Mouse (Mus musculus) myocyte (in vitro differentiated cells): Measurements from ENCODE around the gene Cmtm4.

Experiments
- E2F4 ChIP-seq: IDR thresholded peaks from one replicate; pipeline ENCODE4 v1.6.1; 2011; ENCODE audit warnings: mild to moderate bottlenecking, control low read depth, moderate library complexity; ENCODE audit not compliant: insufficient read depth
- MAX ChIP-seq: IDR thresholded peaks from one replicate; pipeline ENCODE4 v1.6.1; 2011; ENCODE audit warnings: low read depth, mild to moderate bottlenecking, control low read depth
- MYOD1 ChIP-seq, 3 experiments: IDR thresholded peaks; one replicate each; pipeline ENCODE4 v1.6.1; 2011; ENCODE audit warnings: control low read depth in 2 of 3, low read depth in 2 of 3, mild to moderate bottlenecking in 2 of 3, moderate library complexity in 1 of 3; ENCODE audit not compliant: insufficient read length in 2 of 3, control insufficient read depth in 1 of 3
- MYOG ChIP-seq, 3 experiments: IDR thresholded peaks; one replicate each; pipeline ENCODE4 v1.6.1; 2011; ENCODE audit warnings: control low read depth in 2 of 3, low read depth in 2 of 3, mild to moderate bottlenecking in 2 of 3; ENCODE audit not compliant: insufficient read length in 2 of 3, control insufficient read depth in 1 of 3, insufficient read depth in 1 of 3
- POLR2A ChIP-seq: IDR thresholded peaks from one replicate; pipeline ENCODE4 v1.6.1; 2011; ENCODE audit warnings: low read depth, mild to moderate bottlenecking, control low read depth, moderate library complexity; ENCODE audit not compliant: insufficient read length
- USF1 ChIP-seq: IDR thresholded peaks from one replicate; pipeline ENCODE4 v1.6.1; 2011; ENCODE audit warnings: low read depth, mild to moderate bottlenecking, control low read depth, moderate library complexity

GRCm38 (mm10) chr8:104383296-104383695 lies 12.3 kb downstream of the Cmtm4 start:
- no peak for TF ChIP-seq POLR2A
- no peak for TF ChIP-seq USF1
- TF ChIP-seq MYOG (IDR thresholded peaks at IDR 0.05; ENCODE audit: control insufficient read depth in 1 of 3, insufficient read depth in 1 of 3, insufficient read length in 2 of 3, low read depth in 2 of 3): no peak
- no peak for TF ChIP-seq E2F4
- TF ChIP-seq MAX: no peak
- no peak for TF ChIP-seq MYOD1 (IDR thresholded peaks at IDR 0.05; ENCODE audit: control insufficient read depth in 1 of 3, insufficient read length in 2 of 3, low read depth in 2 of 3)
